Mouse (Mus musculus): ENCODE results near the gene Klf16.

The Klf16 gene

GRCm38 (mm10) chr10:80575925-80576324 is 1.2 kb downstream of the Klf16 start:
- DNase-seq (ENCODE audit: low spot score in 2 of 2) = no peak

- no peak for DNase-seq (ENCODE audit: low spot score in 2 of 2)
Measured at GRCm38 (mm10) chr10:80574896-80575295, 2.2 kb downstream of the Klf16 start.

GRCm38 (mm10) chr10:80573944-80574343 is 3.2 kb downstream of the Klf16 start:
- DNase-seq (ENCODE audit: low spot score in 2 of 2) = no peak

- DNase-seq (ENCODE audit: low spot score in 2 of 2) = no peak
Measured at GRCm38 (mm10) chr10:80572477-80572876, 4.6 kb downstream of the Klf16 start.

- DNase-seq (ENCODE audit: low spot score in 2 of 2) = peak in 1 of 2 experiments; percentile 57
Measured at GRCm38 (mm10) chr10:80570871-80571836, 6.0 kb downstream of the Klf16 start.

GRCm38 (mm10) chr10:80570419-80570818 is 6.7 kb downstream of the Klf16 start:
- no peak for DNase-seq (ENCODE audit: low spot score in 2 of 2)

- DNase-seq (ENCODE audit: low spot score in 2 of 2) = no peak
Measured at GRCm38 (mm10) chr10:80569664-80570066, 7.5 kb downstream of the Klf16 start.

- no peak for DNase-seq (ENCODE audit: low spot score in 2 of 2)
Measured at GRCm38 (mm10) chr10:80568876-80569275, 8.2 kb downstream of the Klf16 start.

GRCm38 (mm10) chr10:80566375-80567092 is 10.6 kb downstream of the Klf16 start:
- DNase-seq (ENCODE audit: low spot score in 2 of 2) = peak; percentile 84 to 90

GRCm38 (mm10) chr10:80561116-80561944 is 15.8 kb downstream of the Klf16 start, which contains the start of gene Rexo1:
Gene Rexo1, minus strand, starts transcription at chr10:80561560.
- peak; percentile 82 to 86 for DNase-seq (ENCODE audit: low spot score in 2 of 2)

- DNase-seq (ENCODE audit: low spot score in 2 of 2) = no peak
Measured at GRCm38 (mm10) chr10:80560621-80561020, 16.5 kb downstream of the Klf16 start.

- DNase-seq (ENCODE audit: low spot score in 2 of 2) = no peak
Measured at GRCm38 (mm10) chr10:80559431-80559830, 17.7 kb downstream of the Klf16 start.

- peak; percentile 68 to 84 for DNase-seq (ENCODE audit: low spot score in 2 of 2)
Measured at GRCm38 (mm10) chr10:80557346-80557965, 19.7 kb downstream of the Klf16 start.

GRCm38 (mm10) chr10:80553997-80554396 is 23.1 kb downstream of the Klf16 start:
- DNase-seq (ENCODE audit: low spot score in 2 of 2) = no peak

GRCm38 (mm10) chr10:80553575-80553974 is 23.5 kb downstream of the Klf16 start:
- no peak for DNase-seq (ENCODE audit: low spot score in 2 of 2)

GRCm38 (mm10) chr10:80552364-80552763 is 24.8 kb downstream of the Klf16 start:
- DNase-seq (ENCODE audit: low spot score in 2 of 2) = no peak

GRCm38 (mm10) chr10:80549279-80549678 is 27.8 kb downstream of the Klf16 start:
- DNase-seq (ENCODE audit: low spot score in 2 of 2) = no peak

GRCm38 (mm10) chr10:80548428-80549006 is 28.6 kb downstream of the Klf16 start:
- peak; percentile 61 to 77 for DNase-seq (ENCODE audit: low spot score in 2 of 2)

GRCm38 (mm10) chr10:80547539-80547938 is 29.6 kb downstream of the Klf16 start:
- DNase-seq (ENCODE audit: low spot score in 2 of 2) = no peak

- no peak for DNase-seq (ENCODE audit: low spot score in 2 of 2)
Measured at GRCm38 (mm10) chr10:80546945-80547344, 30.2 kb downstream of the Klf16 start.

GRCm38 (mm10) chr10:80545590-80545989 is 31.5 kb downstream of the Klf16 start:
- no peak for DNase-seq (ENCODE audit: low spot score in 2 of 2)
